Mouse (Mus musculus) spleen, adult 2 months (tissue): ENCODE results near the gene Lbhd2.

Experiments used
- CTCF ChIP-seq: fragments of 200-500 bp; IDR thresholded peaks from 2 replicates; pipeline ENCODE4 v1.5.1; 2011; ENCODE audit warnings: mild to moderate bottlenecking, inconsistent platforms; ENCODE audit not compliant: insufficient read depth, insufficient read length, insufficient replicate concordance; ENCODE audit errors: extremely low read depth
- POLR2A ChIP-seq: fragments of 200-500 bp; IDR thresholded peaks from 2 replicates; pipeline ENCODE4 v1.6.1; 2011; ENCODE audit warnings: low read depth, low read length, inconsistent platforms

DNA sequence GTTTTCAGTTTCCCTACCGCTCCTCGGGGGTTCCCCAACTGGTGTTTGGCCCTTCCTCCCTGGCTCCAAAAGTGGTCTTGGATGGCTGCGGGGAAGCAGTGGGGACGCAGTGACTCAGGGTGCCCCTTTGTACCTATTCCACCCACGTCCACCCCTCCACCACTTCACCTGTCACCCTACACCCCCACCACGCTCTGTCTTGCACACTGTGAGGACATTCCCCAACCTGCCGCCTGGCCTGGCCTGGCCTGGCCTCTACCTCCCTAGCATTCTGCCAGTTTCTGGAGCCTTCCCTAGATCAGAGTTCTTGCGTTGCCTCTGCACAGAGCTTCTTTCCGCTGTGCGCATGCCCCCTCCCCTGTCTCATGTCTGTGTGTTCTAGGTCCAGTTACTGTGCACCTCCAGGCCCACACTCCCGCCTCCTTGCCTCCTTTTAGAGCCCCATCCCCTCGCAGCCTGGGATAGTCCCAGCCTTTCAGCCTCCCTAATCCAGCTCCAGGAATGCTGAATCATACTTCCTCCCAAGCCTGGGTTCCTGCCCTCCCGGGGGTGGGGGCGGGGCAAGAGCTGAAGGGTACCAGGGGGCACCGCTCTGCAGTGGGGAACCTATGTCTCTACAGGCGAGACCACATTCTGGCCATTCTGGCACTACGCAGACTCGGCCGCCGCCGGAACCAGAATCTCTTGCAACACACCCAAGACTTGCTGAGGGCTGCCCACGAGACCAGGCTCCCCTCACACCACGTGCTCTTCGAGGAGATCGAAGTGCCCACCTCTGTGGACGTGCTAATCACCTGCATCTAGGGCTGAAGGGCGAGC is 23.6 kb downstream of the Lbhd2 start:
- TF ChIP-seq CTCF, result no peak
- no peak for TF ChIP-seq POLR2A
